Mouse (Mus musculus): Measurements from ENCODE around the gene Krt76.

GRCm38 (mm10) chr15:101925041-101925440, 32.3 kb upstream of the Krt76 start:
- TF ChIP-seq POLR2A (IDR thresholded peaks at IDR 0.05; ENCODE audit: control insufficient read depth, extremely low read depth, insufficient read depth, low read length, poor library complexity) (no peak), CTCF (IDR thresholded peaks at IDR 0.05; ENCODE audit: borderline replicate concordance, control insufficient read depth, extremely low read depth, insufficient read depth, low read length, poor library complexity) (no peak)
